ENCODE assay signal across 9 mouse cellular contexts in the genomic region with DNA sequence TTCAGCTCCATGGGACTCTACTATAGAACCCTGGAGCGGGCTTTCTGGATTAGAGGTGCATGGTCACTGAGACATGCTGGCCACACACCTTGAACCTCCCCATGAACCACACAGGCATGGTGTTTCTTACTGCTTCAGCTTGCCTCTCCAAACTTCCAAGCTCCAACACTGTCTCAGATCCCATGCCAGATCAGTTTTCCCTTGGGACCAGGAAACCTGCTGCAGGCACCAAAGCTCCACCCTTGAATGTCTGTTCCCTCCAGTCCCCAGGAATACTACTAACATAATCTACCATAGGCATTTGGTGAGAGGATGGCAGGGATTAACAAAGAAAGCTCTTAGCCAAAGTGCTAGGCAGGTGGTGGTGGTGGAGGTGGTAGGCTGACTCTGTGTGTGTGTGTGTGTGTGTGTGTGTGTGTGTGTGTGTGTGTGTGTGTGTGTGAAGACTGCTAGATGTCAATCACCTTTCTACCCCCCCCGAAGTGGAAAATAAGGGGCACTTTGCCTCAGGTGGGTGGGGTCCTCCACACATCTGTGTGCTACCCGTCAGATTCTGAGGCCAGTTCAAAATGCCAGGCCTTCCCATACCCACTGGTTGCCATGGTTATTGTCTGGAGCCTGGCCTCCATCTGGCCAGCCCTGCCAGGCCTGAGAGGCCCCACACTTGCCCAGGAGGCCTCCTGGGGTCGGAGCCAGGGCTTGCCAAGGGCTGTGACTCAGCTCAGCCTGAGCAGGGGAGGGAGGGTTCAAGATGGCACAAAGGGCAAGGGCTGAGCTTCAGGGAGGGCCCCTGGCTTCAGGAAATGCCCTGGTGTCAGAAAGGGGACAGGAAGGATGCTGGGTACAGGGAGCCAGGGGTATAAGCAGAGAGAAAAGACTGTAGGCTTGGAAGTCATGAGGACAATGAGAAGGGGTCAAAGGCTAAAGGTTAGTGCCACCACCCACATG. TPM values are rescaled to one million over a fixed set of nuclear protein-coding genes. Genes with fewer than 3 reads are reported as not detected.
DNase-seq lines count a peak whose midpoint lies in the region; ATAC-seq lines count a peak whose summit lies in the region.
"Had no signal": no experiment of that assay in that cellular context is flagged by ENCODE, and none has a peak within 500 bp of the region (broad histone marks: within the 10 kb centered on the region; RNA-seq: fewer than 3 reads in every experiment).

No protein-coding gene starts in this region.

- H3K9ac ChIP-seq in forebrain, embryonic 12.5 days, result no peak overlapping the region; the same call in 1 of the 2 replicates
- H3K9ac ChIP-seq in midbrain, embryonic 15.5 days, result no peak overlapping the region
- H3K9ac ChIP-seq: embryonic facial prominence, embryonic 12.5 days had no signal

- H3K4me2 ChIP-seq in forebrain, embryonic 12.5 days, result no peak overlapping the region
- H3K4me2 ChIP-seq in midbrain, embryonic 15.5 days, result no peak overlapping the region
- H3K4me2 ChIP-seq: embryonic facial prominence, embryonic 12.5 days had no signal

- no peaks in the 10 kb centered on the region for H3K36me3 ChIP-seq in forebrain, embryonic 10.5 days (replicated peaks)
- no peaks in the 10 kb centered on the region for H3K36me3 ChIP-seq in forebrain, embryonic 12.5 days (replicated peaks)
- no peaks in the 10 kb centered on the region for H3K36me3 ChIP-seq in midbrain, embryonic 10.5 days
- no peaks in the 10 kb centered on the region for H3K36me3 ChIP-seq in midbrain, embryonic 15.5 days (replicated peaks)
- H3K36me3 ChIP-seq in heart, embryonic 10.5 days, result no peaks in the 10 kb centered on the region; the same call in 1 of the 2 replicates

- peak overlapping the region; percentile 56 for H3K27ac ChIP-seq in forebrain, embryonic 10.5 days
- H3K27ac ChIP-seq in forebrain, embryonic 12.5 days, result no peak overlapping the region
- peak overlapping the region; percentile 69 for H3K27ac ChIP-seq in midbrain, embryonic 10.5 days (replicated peaks)
- no peak overlapping the region for H3K27ac ChIP-seq in midbrain, embryonic 15.5 days
- H3K27ac ChIP-seq in heart, embryonic 10.5 days, result no peak overlapping the region
- H3K27ac ChIP-seq: embryonic facial prominence, embryonic 12.5 days had no signal

- no peak for ATAC-seq in forebrain, embryonic 12.5 days (ENCODE audit: low FRiP score)
- no peak; the same call in 1 of the 2 replicates for ATAC-seq in midbrain, embryonic 15.5 days (replicated peaks)

- H3K4me3 ChIP-seq in forebrain, embryonic 10.5 days, result no peak overlapping the region
- H3K4me3 ChIP-seq in forebrain, embryonic 12.5 days (replicated peaks), result no peak overlapping the region
- H3K4me3 ChIP-seq in midbrain, embryonic 10.5 days, result no peak overlapping the region
- H3K4me3 ChIP-seq in midbrain, embryonic 15.5 days, result no peak overlapping the region
- no peak overlapping the region for H3K4me3 ChIP-seq in heart, embryonic 10.5 days
- H3K4me3 ChIP-seq: embryonic facial prominence, embryonic 12.5 days had no signal

- 82% methylated on average over 4 of the region's 4 CpGs for WGBS in forebrain, embryonic 10.5 days
- WGBS in forebrain, embryonic 12.5 days, result 76% methylated on average over 4 of the region's 4 CpGs
- WGBS in midbrain, embryonic 10.5 days, result 51% methylated on average over 4 of the region's 4 CpGs
- 52% methylated on average over 4 of the region's 4 CpGs for WGBS in midbrain, embryonic 15.5 days
- WGBS in heart, embryonic 10.5 days, result 76% methylated on average over 3 of the region's 4 CpGs

- no peaks in the 10 kb centered on the region for H3K27me3 ChIP-seq in forebrain, embryonic 10.5 days (ENCODE audit: poor library complexity, severe bottlenecking)
- no peaks in the 10 kb centered on the region for H3K27me3 ChIP-seq in forebrain, embryonic 12.5 days
- no peaks in the 10 kb centered on the region for H3K27me3 ChIP-seq in midbrain, embryonic 10.5 days (ENCODE audit: low read depth, poor library complexity, severe bottlenecking)
- no peaks in the 10 kb centered on the region for H3K27me3 ChIP-seq in midbrain, embryonic 15.5 days (replicated peaks)
- H3K27me3 ChIP-seq in heart, embryonic 10.5 days (ENCODE audit: insufficient read depth, poor library complexity, severe bottlenecking), result no peaks in the 10 kb centered on the region
- H3K27me3 ChIP-seq: embryonic facial prominence, embryonic 12.5 days had no signal

- no peaks in the 10 kb centered on the region for H3K9me3 ChIP-seq in forebrain, embryonic 10.5 days
- H3K9me3 ChIP-seq in forebrain, embryonic 12.5 days, result no peaks in the 10 kb centered on the region
- H3K9me3 ChIP-seq in midbrain, embryonic 10.5 days (replicated peaks), result no peaks in the 10 kb centered on the region
- no peaks in the 10 kb centered on the region for H3K9me3 ChIP-seq in midbrain, embryonic 15.5 days
- H3K9me3 ChIP-seq in heart, embryonic 10.5 days, result no peaks in the 10 kb centered on the region
- H3K9me3 ChIP-seq: embryonic facial prominence, embryonic 12.5 days had no signal

- H3K4me1 ChIP-seq in forebrain, embryonic 10.5 days, result peaks cover 15% of the 10 kb centered on the region
- peaks cover 10% of the 10 kb centered on the region; the same call in 1 of the 2 replicates for H3K4me1 ChIP-seq in forebrain, embryonic 12.5 days
- H3K4me1 ChIP-seq in midbrain, embryonic 10.5 days, result peaks cover 14% of the 10 kb centered on the region
- H3K4me1 ChIP-seq in midbrain, embryonic 15.5 days, result peaks cover 3% of the 10 kb centered on the region; the same call in 1 of the 2 replicates
- peaks cover 12% of the 10 kb centered on the region; the same call in 1 of the 2 replicates for H3K4me1 ChIP-seq in heart, embryonic 10.5 days
- H3K4me1 ChIP-seq: embryonic facial prominence, embryonic 12.5 days had no signal

- DNase-seq in forebrain, embryonic 10.5 days (ENCODE audit: extremely low spot score, low spot score), result no peak
- no peak for DNase-seq in midbrain, embryonic 10.5 days (ENCODE audit: low spot score)
- DNase-seq in cerebellum, postnatal 10 days, result peak; percentile 91 to 96
- peak; percentile 56 to 91 for DNase-seq in kidney, postnatal 25 days
- peak; percentile 31 for DNase-seq in retina, postnatal 1 day
- no peak for DNase-seq in heart, embryonic 10.5 days (ENCODE audit: low spot score)

RNA-seq across cellular contexts. Expression of a gene that starts 25.2 kb away (rescaled TPM):
- 0.57 and 0.64 TPM in 2 replicates for polyA plus RNA-seq in forebrain, embryonic 10.5 days (2016; fragmentation: Nextera tagmentation; extraction: Ambion mirVana)
- polyA plus RNA-seq in forebrain, embryonic 12.5 days (2016; fragmentation: Nextera tagmentation; extraction: Ambion mirVana), result 0.49 and 0.65 TPM in 2 replicates
- 0.41 and 0.47 TPM in 2 replicates for polyA plus RNA-seq in midbrain, embryonic 10.5 days (2016; fragmentation: Nextera tagmentation; extraction: Ambion mirVana)
- polyA plus RNA-seq in midbrain, embryonic 15.5 days (2015; fragmentation: Nextera tagmentation; extraction: Ambion mirVana), result 0.56 and 0.68 TPM in 2 replicates
- polyA plus RNA-seq in heart, embryonic 10.5 days (2016; fragmentation: Nextera tagmentation; extraction: Ambion mirVana), result 0.73 and 0.82 TPM in 2 replicates

Comparison
In these comparisons a context has a peak if more than half of its experiments do, and no peak if none do; other contexts are left out.
1. H3K27ac ChIP-seq: peak in forebrain, embryonic 10.5 days (single experiment) and midbrain, embryonic 10.5 days (single experiment); none in forebrain, embryonic 12.5 days (single experiment), midbrain, embryonic 15.5 days (single experiment) and heart, embryonic 10.5 days (single experiment).
2. DNase-seq: peak in cerebellum, postnatal 10 days (2 of 2), kidney, postnatal 25 days (2 of 2) and retina, postnatal 1 day (single experiment); none in forebrain, embryonic 10.5 days (single experiment), midbrain, embryonic 10.5 days (single experiment) and heart, embryonic 10.5 days (single experiment).